Mouse (Mus musculus) stomach, embryonic 16.5 days (tissue): ENCODE results near the gene Twf2. TPM values are rescaled to one million over a fixed set of nuclear protein-coding genes. Genes with fewer than 3 reads are reported as not detected.

ENCODE experiments used
- ATAC-seq: fragments of 200-750 bp; cut with Nextera tagmentation; 2 replicates; pipeline ENCODE4 v1.8.0; 2017; ENCODE audit warnings: moderate number of reproducible peaks, moderate TSS enrichment; ENCODE audit not compliant: insufficient read depth, low FRiP score
- H3K27ac ChIP-seq: fragments of 300-500 bp; sonication (generic); 2 replicates; pipeline ENCODE4 v1.5.1; 2014; ENCODE audit warnings: low read length
- H3K27me3 ChIP-seq: fragments of 300-500 bp; sonication (generic); 2 replicates; pipeline ENCODE4 v1.6.1; 2014; ENCODE audit warnings: low read length, control low read depth, mixed read lengths; ENCODE audit not compliant: control insufficient read depth, insufficient read depth
- H3K36me3 ChIP-seq: fragments of 300-500 bp; sonication (generic); 2 replicates; pipeline ENCODE4 v1.6.1; 2014; ENCODE audit warnings: low read length; ENCODE audit not compliant: control insufficient read depth, insufficient read depth
- H3K4me1 ChIP-seq: fragments of 300-500 bp; sonication (generic); 2 replicates; pipeline ENCODE4 v1.6.1; 2014; ENCODE audit warnings: low read length, control low read depth, mixed read lengths; ENCODE audit not compliant: control insufficient read depth, insufficient read depth
- H3K4me2 ChIP-seq: fragments of 300-500 bp; sonication (generic); 2 replicates; pipeline ENCODE4 v1.6.1; 2014; ENCODE audit warnings: low read depth, low read length, mixed read lengths
- H3K4me3 ChIP-seq: fragments of 300-500 bp; sonication (generic); replicated peaks from 2 replicates; pipeline ENCODE4 v1.5.1; 2014; ENCODE audit warnings: mild to moderate bottlenecking, low read length
- H3K9ac ChIP-seq: fragments of 300-500 bp; sonication (generic); 2 replicates; pipeline ENCODE4 v1.6.1; 2014; ENCODE audit warnings: low read length
- H3K9me3 ChIP-seq: fragments of 300-500 bp; sonication (generic); replicated peaks from 2 replicates; pipeline ENCODE4 v1.6.1; 2016; ENCODE audit warnings: low read length, control low read depth; ENCODE audit not compliant: control insufficient read depth
- WGBS: fragments of 180-500 bp; shearing (Covaris S2); extraction: QIAGEN DNeasy Blood & Tissue Kit; methylation state at CpG from one replicate; pipeline ENCODE4 v1.1.7; 2014; 5-methylcytosine and 5-hydroxymethylcytosine counted together
- polyA plus RNA-seq: library from polyadenylated mRNA; unstranded; fragments of >200 nt; fragmentation: Nextera tagmentation; extraction: Ambion mirVana; gene quantifications from 2 replicates; pipeline ENCODE4 v1.2.1, GENCODE M21; 2015

Twf2 gene
- 54.9 and 57.8 TPM in 2 replicates for polyA plus RNA-seq

GRCm38 (mm10) chr9:106202819-106203636 is at the start of gene Twf2:
Gene Twf2, plus strand, starts transcription at chr9:106203108.
- WGBS, result 2% methylated on average over 61 of the region's 61 CpGs
- Histone ChIP-seq H3K27ac (peak within 1 kb of the TSS; percentile 59), H3K9me3 (no peaks in the 10 kb centered on the region), H3K4me2 (peak within 1 kb of the TSS; percentile 57), H3K36me3 (no peaks in the 10 kb centered on the region), H3K9ac (peak within 1 kb of the TSS; percentile 76), H3K4me1 (peaks cover 23% of the 10 kb centered on the region), H3K27me3 (no peaks in the 10 kb centered on the region), H3K4me3 (peak within 1 kb of the TSS; percentile 62)
- peak; percentile 91 for ATAC-seq

DNA sequence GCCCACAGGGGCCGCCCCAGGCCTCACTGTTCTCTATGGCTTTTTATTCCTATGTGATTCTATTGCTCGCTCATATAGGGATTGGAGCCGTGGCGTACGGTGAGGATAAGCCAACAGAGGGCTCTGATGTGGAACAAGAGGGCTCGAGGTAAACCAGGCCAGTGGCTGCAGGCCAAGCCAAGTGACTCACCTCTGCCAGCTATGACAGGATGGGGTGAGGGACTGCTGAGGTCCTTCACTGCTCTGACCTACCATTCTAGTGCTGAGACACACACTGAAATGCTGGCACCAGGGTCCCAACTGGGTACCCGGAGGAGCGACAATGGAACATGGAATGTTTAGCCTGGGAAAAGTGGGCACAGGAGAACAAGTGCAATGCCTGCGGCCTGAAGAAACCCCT is 48.8 kb upstream of the Twf2 start:
- H3K4me3 ChIP-seq, result no peak overlapping the region
- no peak for ATAC-seq
- peaks cover 2% of the 10 kb centered on the region for H3K4me1 ChIP-seq
- no peaks in the 10 kb centered on the region for H3K36me3 ChIP-seq
- no peak overlapping the region for H3K9ac ChIP-seq
- H3K27ac ChIP-seq, result no peak overlapping the region
- H3K9me3 ChIP-seq, result no peaks in the 10 kb centered on the region
- H3K4me2 ChIP-seq, result no peak overlapping the region
- 85% methylated on average over 9 of the region's 9 CpGs for whole genome bisulfite sequencing
- peaks cover 9% of the 10 kb centered on the region; the same call in 1 of the 2 replicates for H3K27me3 ChIP-seq

DNA sequence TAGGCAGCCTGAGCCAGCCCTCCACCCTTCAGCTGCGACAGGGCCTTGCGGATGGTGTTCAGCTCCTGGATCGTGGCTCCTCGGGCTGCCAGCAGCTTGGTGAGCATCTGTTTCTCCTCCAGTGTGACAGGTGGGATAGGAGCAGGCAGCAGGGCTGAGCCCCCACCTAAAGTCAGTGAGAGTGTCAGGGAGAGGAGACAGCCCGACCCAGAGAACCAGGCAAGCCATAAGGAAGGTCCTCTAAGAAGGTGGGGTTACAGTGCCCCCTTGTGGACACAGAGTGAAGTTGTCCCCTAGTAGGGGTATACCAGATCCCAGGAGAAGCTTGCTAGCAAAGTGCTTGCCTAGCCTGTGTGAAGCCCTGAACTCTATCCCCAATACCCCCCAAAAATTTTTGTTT is 46.5 kb upstream of the Twf2 start:
- Histone ChIP-seq H3K4me3 (no peak overlapping the region), H3K9me3 (no peaks in the 10 kb centered on the region), H3K4me2 (no peak overlapping the region), H3K9ac (no peak overlapping the region), H3K4me1 (no peaks in the 10 kb centered on the region; the same call in 1 of the 2 replicates), H3K36me3 (no peaks in the 10 kb centered on the region), H3K27ac (no peak overlapping the region), H3K27me3 (no peaks in the 10 kb centered on the region)
- 54% methylated on average over 5 of the region's 5 CpGs for WGBS
- ATAC-seq, result no peak

GRCm38 (mm10) chr9:106156921-106157622 is 45.8 kb upstream of the Twf2 start:
- no peak overlapping the region for H3K4me3 ChIP-seq
- 81% methylated on average over 21 of the region's 21 CpGs for WGBS

DNA sequence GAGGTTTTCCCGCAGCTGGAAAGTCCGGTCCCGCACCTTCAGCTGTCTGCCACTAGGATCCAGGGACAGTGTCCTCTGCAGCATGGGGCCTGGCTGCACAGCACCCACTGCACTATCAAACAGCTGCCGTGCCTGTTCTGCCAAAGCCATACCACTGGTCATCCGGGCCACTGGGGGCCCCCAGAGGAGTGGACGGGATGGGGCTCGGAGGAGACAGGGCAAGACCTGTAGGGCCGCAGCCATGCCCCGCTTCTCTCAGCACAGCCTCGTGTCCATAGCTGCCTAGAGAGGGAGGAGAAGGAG is 45.3 kb upstream of the Twf2 start:
- peaks cover 3% of the 10 kb centered on the region; the same call in 1 of the 2 replicates for H3K27me3 ChIP-seq
- no peak overlapping the region for H3K9ac ChIP-seq
- no peaks in the 10 kb centered on the region for H3K36me3 ChIP-seq
- ATAC-seq, result no peak
- H3K4me1 ChIP-seq, result no peaks in the 10 kb centered on the region; the same call in 1 of the 2 replicates
- H3K9me3 ChIP-seq, result no peaks in the 10 kb centered on the region
- no peak overlapping the region for H3K4me2 ChIP-seq
- H3K27ac ChIP-seq, result no peak overlapping the region
- 82% methylated on average over 10 of the region's 10 CpGs for WGBS
- no peak overlapping the region for H3K4me3 ChIP-seq

More at GRCm38 (mm10) chr9:106156921-106157622, 45.8 kb upstream of the Twf2 start:
- H3K4me1 ChIP-seq, result no peaks in the 10 kb centered on the region; the same call in 1 of the 2 replicates
- H3K9me3 ChIP-seq, result no peaks in the 10 kb centered on the region
- H3K36me3 ChIP-seq, result no peaks in the 10 kb centered on the region
- H3K27ac ChIP-seq, result no peak overlapping the region
- peaks cover 3% of the 10 kb centered on the region; the same call in 1 of the 2 replicates for H3K27me3 ChIP-seq
- no peak for ATAC-seq
- no peak overlapping the region for H3K4me2 ChIP-seq
- no peak overlapping the region for H3K9ac ChIP-seq

GRCm38 (mm10) chr9:106158037-106158491 is 44.8 kb upstream of the Twf2 start, which contains the start of gene Glyctk:
Gene Glyctk, minus strand, starts transcription at chr9:106158138.
- Histone ChIP-seq H3K4me2 (no peak within 1 kb of the TSS), H3K4me1 (no peaks in the 10 kb centered on the region; the same call in 1 of the 2 replicates), H3K9me3 (no peaks in the 10 kb centered on the region), H3K4me3 (no peak within 1 kb of the TSS), H3K36me3 (no peaks in the 10 kb centered on the region), H3K27me3 (peaks cover 3% of the 10 kb centered on the region; the same call in 1 of the 2 replicates), H3K27ac (no peak within 1 kb of the TSS), H3K9ac (no peak within 1 kb of the TSS)
- no peak for ATAC-seq
- 65% methylated on average over 6 of the region's 6 CpGs for WGBS

GRCm38 (mm10) chr9:106159237-106159636 is 43.7 kb upstream of the Twf2 start:
- Histone ChIP-seq H3K4me3 (no peak overlapping the region), H3K36me3 (no peaks in the 10 kb centered on the region), H3K9me3 (no peaks in the 10 kb centered on the region), H3K27me3 (peaks cover 3% of the 10 kb centered on the region; the same call in 1 of the 2 replicates), H3K4me2 (peak overlapping the region; percentile 65), H3K4me1 (no peaks in the 10 kb centered on the region; the same call in 1 of the 2 replicates), H3K9ac (no peak overlapping the region), H3K27ac (no peak overlapping the region)
- ATAC-seq, result no peak
- 78% methylated on average over 9 of the region's 9 CpGs for WGBS

- Histone ChIP-seq H3K4me2 (peak overlapping the region; percentile 65), H3K27me3 (peaks cover 3% of the 10 kb centered on the region; the same call in 1 of the 2 replicates), H3K4me1 (no peaks in the 10 kb centered on the region; the same call in 1 of the 2 replicates), H3K9ac (peak overlapping the region; percentile 75), H3K27ac (peak overlapping the region; percentile 94), H3K36me3 (no peaks in the 10 kb centered on the region), H3K9me3 (no peaks in the 10 kb centered on the region), H3K4me3 (peak overlapping the region; percentile 64)
- ATAC-seq, result peak; percentile 89
- WGBS, result 1% methylated on average over 24 of the region's 24 CpGs
Measured at GRCm38 (mm10) chr9:106159784-106160301, 43.1 kb upstream of the Twf2 start.
